Mouse (Mus musculus) 3134 (cell line): ENCODE data around the gene Asic1.
A peak's percentile ranks its signal among the peaks of the same experiment; 100 is the strongest.
"Not testable (repeated sequence)": the region's sequence is repeated elsewhere in the genome, so short reads cannot be mapped to it uniquely, and the experiment has no call there.

Source experiments
- DNase-seq: peaks from one replicate; pipeline ENCODE4 v3.0.0-alpha.2; 2011; ENCODE audit warnings: low spot score; ENCODE audit not compliant: insufficient read length; ENCODE audit errors: extremely low read depth

Asic1 gene

DNA sequence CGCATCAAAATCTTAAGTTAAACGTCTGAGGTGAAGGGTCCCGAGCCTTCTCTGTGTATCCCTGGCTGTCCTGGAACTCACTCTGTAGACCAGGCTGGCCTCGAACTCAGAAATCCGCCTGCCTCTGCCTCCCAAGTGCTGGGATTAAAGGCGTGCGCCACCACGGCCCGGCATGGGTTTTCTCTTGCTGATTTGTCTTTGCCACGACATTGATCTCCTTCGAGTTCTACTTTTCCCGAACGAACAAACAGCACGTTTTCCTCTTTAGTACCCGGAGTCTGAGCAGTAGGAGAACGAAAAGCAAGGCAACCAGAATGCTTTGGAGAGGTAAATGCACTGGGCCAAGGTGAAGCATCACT, 31.5 kb downstream of the Asic1 start:
- DNase-seq, result not testable (repeated sequence)

DNA sequence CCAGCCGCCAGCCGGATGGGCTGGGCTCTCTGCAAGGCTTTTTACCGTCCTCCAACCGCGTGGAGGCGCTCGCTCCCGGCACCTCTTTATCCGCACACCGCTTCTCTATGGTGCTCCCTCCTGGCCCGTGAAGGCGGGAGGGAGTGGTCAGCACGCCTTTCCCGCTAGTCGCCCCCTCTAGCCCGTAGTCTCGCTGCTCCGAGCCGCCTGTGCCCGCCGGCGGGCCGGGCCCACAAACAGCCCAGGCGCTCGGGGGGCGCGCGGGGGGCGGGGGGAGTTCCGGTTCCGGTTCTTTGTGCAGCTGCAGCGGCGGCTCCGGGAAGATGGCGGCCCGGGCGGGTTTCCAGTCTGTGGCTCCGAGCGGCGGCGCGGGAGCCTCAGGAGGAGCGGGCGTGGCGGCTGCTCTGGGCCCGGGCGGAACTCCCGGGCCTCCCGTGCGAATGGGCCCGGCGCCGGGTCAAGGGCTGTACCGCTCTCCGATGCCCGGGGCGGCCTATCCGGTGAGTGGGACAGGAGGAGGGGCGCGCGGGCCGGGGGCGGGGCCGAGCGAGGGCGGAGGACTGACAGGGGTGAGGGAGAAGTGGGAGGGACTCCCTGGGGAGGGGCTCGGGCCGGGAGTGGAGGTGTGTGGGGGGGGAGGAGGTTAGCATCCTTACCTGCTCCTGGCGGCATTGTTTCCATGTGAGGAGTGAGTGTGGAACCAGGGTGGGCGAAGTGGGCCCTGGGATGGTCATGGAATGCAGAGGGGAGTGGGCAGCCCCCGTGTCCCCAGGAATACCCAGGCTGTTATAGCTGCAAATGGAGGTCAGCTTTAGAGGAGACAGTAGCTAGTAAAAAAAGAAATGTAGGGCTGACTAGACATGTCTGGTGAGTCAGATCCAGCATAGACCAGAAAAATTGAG, 32.1 kb downstream of the Asic1 start, which contains the start of gene Smarcd1:
Gene Smarcd1 (plus strand): TSS at position 131 of the 902 bp plus-strand sequence.
- peak; percentile 89 for DNase-seq

DNA sequence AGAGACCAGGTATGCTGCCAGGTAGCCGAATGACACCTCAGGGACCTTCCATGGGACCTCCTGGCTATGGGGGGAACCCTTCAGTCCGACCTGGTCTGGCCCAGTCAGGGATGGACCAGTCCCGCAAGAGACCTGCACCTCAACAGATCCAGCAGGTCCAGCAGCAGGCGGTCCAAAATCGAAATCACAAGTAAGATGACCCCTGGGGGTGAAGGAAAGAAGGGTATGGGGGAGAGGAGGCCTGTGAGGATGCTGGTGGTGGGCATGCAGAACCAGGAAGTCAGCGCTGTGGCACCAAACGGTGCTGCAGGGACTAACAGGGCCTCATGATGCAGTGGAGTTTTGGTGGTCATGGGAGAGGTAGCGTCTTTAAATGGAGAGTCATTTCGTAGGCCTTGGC, 32.9 kb downstream of the Asic1 start:
- DNase-seq, result no peak

DNA sequence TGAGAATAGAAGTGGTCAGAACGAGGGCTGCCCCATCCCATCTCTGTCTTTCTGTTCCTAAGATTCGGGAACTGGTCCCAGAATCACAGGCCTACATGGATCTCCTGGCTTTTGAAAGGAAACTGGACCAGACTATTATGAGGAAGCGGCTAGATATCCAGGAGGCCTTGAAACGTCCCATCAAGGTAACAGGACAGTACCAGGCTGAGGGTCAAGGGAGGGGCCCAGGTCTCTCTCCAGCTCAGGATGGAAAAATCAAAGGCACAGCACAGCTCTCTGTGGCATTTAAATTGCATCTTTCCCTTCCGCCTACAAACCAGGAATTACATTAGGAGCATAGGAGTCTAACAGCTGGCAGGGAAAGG, 33.5 kb downstream of the Asic1 start:
- no peak for DNase-seq

DNA sequence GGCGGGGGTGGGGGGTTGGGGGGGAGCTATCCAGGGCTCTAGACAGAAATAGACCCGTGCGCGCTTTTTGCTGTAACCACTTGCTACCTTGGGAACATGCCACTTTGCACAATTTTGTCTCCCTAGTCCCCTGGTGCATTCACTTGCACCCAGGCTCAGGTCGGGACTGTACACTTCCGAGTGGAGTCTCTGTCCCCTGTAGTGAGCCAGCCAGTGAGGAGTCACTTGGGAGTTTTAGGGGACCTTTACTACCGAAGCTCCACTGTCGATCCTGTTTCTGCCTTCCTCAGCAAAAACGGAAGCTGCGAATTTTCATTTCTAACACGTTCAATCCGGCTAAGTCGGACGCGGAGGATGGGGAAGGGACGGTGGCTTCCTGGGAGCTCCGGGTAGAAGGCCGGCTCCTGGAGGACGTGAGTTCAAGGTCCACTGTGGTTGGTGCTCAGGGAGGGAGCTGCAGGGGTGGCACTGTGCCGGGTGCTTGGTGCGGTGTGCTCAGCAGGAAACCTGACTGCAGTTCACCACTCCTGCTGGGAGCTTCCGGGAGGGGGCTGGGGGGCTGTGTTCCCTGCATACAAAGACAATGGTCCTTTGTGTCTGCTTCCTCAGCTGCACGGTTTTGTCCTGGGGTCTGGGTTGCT, 34.0 kb downstream of the Asic1 start:
- DNase-seq, result no peak

DNA sequence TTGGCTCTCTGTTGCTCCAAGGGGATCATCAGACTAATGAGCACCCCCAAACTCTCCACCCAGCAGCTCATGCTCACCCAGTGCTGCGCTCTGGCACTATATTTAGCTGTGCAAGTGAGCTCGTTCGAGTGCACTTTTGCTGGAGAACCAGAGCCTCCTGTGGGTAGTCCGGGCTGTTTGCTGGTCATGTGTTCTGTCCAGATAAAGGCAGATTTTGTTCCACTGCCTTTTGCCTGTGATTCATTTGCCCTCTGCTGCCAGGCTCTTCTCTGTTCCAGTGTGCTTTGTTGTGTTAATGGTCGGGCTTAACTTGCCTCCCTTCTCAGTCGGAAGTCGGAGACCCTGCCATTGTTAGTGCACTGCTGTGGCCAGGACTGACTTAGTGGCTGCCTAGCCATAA, 34.7 kb downstream of the Asic1 start:
- no peak for DNase-seq

DNA sequence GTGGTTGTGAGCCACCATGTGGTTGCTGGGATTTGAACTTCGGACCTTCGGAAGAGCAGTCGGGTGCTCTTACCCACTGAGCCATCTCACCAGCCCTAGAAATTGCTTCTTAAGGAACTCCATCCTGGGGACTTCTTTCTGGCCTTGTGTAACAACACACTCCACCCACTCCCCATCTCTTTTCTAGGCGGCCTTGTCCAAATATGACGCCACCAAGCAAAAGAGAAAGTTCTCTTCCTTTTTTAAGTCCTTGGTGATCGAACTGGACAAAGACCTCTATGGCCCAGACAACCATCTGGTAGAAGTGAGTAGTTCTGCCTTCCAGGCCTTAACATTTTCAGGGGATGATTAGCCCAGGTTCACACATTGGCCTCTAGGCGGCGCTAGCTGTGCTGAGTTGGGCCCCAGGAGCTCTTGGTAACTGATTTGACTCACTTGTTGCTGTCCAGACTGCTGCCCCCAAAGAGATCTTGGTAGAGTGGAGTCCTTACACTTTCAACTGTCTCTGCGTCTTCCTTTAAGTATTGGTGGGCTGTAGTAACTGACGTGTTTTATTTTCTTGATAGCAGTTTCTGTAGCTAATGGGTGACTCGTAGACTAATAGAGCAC, 35.4 kb downstream of the Asic1 start, which contains the start of gene Gm17349:
Gene Gm17349 (minus strand): TSS at position 51 of the 609 bp plus-strand sequence.
- DNase-seq, result no peak

DNA sequence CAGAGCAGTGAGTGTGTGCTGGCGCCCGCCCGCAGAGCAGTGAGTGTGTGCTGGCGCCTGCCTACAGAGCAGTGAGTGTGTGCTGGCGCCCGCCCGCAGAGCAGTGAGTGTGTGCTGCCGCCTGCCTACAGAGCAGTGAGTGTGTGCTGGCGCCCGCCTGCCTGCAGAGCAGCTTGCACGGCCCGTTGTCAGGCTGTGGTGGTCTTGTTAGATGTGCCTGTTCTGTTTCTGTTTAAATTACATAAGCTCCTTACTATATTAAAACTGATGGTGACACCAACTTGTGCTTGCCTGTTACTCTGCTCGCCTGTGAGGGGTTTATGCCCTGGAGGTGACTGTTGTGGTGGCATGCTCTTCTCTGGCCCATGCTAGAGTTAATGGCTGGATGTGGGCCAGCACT, 38.0 kb downstream of the Asic1 start:
- no peak for DNase-seq

DNA sequence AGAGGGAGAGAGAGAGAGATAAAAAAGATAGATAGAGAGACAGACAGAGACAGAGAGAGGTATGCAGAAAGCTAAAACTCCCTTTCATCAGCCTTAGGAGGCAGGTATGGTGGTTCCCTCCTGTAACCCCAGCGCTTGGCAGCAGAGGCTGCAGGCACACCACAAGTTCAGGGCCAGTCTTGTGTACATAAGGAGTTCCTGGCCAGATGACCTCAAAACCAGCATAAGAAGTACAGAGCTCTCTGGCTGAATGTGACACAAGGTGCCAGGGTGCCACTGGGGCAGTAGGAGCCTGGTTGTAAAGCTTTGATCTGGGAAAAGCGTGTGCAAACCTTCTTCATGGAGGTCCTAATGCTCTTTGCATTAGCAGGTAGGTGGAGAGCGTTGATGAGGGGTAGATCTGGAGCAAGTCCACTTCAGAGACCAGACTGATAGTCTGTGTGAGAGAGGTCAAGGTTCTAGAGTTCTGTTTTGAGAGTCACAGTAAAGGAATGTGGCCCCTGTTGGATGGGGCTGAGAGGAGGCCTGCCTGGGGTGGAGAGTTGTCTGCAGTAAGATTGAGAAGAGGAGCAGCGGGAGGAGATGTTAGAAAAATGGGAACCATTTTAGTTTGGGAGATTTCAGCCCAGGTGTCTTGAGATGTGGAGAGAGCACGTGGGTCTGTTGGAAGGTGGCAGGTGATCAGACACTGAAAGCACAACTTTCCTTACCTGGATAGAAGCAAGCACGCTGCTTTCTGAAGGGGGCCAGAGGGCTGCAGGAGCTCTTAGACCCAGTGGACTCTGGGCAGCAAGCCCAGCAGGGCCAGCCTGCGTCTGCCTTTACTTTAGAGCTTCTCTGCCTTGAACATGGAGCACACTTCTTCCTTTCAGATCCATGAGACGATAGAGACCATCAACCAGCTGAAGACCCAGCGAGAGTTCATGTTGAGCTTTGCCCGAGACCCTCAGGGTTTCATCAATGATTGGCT, 40.3 kb downstream of the Asic1 start:
- DNase-seq, result no peak

DNA sequence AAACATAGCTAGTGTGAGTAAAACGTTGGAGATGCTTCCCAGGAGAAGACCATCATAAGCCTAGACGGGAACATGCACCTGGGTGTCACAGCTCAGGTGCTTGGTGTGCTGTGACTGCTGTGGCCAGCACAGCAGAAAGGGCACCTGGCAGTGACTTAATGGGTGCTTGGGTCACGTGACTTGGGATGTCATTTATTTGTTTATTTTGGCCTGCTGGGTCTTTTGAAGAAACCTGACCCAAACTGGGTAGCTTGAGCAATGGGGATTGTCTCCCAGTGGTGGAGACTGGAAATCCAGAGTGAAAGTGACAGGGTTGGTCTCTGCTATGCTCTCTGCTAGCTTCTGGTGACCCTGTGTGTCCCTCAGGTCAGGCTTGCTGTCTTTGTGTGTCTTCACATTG, 41.3 kb downstream of the Asic1 start:
- no peak for DNase-seq

DNA sequence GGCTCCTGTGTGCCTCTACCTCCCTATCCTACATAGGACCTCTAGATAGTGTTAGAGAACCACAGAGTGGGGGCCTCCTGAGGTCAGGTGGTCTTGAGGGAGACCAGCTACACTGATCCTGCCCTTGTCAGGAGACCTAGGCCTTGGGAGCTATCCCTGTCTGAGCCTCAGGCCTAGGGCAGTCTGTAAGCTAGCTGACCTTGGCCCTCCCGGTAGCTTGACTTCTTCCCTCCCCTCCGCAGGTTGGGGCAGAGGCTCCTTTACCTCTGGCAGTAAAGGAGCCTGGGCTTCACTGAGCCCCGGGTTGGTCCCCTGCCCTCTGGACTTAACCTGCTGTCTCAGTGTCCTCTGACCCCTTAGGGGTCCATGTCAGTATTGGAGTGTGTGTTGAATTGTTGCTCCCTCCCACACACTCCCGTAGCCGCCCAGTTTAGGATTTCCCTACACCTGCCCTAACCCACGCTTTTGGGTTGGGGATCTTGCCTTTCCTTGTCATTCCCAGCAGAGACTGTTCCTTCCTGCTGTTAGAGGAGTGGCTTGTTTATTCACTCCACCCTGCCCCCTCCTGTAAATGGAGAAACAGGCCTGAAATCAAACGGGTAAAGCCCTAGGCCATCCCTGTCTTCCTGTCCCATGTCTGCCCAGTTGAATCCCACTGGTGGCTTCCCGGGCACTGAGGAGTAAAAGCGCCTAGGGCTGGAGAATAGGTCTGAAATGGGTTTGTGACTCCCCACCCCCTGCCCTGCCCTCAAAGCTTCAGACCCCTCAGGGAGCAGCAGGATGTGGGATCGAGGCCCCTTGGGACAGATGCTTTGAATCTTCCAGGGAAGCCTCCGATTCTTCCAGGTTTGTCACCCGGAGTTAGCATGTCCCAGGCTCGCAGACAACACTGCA, 42.7 kb downstream of the Asic1 start:
- DNase-seq, result no peak

DNA sequence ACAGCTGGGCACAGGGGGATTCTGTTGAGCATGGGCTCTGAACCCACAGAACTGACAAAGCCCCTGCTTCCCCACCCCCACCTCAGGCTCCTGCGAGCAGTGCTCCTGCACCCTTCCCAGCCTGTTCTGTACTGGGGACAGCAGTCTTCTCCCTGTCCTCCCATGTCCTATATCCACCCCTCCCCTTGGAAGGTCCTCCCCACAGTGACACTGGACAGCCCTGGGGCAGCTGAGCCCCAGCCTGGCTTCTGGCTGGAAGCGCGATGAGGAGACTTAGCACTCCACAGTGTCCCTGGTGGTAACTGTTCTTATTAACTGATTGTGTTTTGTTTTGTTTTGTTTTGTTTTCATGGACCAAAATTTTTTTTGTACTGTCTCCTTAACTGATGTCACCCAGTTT, 43.4 kb downstream of the Asic1 start:
- no peak for DNase-seq

DNA sequence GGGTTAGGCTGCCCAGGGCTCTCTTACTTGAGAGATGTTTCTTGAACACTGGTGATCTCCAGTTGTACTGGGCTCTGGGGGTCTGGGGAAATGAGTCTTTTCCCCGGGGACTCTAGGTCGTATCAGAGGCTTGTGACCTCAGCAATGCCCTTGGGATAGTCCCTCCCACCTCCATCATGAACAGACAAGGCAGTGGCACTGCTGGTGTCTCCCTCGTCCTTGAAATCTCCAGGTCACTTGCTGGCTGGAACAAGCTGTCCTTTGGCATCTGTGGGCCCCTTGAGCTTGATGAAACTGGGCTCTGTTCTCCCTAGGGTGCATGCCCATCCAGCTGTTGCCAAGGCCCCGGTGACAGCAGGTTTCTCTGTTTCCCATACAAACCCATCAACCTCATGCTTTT, 44.0 kb downstream of the Asic1 start:
- no peak for DNase-seq

DNA sequence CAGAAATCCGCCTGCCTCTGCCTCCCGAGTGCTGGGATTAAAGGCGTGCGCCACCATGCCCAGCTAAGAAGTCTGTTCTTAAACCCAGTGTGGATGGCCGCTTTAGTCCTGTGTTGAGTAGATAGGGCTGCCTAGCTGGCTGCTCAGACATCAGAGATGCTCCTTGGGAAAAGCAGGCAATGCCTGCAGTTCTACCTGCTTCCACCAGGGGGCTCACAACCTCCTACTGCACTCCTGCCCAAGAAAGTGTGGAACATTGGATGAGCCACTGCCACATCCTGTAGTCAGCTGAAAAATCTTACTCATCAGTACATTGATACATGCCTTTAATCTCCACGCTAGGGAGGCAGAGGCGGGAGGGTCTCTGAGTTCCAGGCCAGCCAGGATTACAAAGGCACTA, 44.7 kb downstream of the Asic1 start:
- DNase-seq, result peak; percentile 52

DNA sequence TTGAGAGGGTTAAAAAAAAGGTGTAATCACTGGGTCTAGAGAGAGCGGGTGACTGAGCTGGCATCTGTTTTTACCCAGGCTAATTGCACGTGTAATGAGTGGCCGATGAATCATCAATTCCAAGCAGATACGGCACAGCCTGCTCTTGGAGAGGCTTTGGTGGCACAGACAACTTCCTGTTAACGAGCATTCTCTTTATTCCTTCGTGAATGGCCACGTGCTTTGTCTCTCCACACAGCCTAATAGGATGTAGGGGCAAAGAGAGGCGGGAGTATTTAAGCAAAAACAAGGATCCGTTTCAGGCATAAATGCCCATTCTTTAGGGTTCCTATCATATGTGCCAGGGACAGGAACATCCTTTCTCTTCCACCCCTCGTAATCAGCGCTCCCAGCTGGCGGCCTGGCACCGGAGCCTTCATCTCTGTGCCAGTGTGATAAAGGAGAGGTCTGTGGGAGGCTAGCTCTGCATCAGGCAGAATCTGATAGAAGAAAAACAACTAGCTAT, 45.2 kb downstream of the Asic1 start:
- no peak for DNase-seq

DNA sequence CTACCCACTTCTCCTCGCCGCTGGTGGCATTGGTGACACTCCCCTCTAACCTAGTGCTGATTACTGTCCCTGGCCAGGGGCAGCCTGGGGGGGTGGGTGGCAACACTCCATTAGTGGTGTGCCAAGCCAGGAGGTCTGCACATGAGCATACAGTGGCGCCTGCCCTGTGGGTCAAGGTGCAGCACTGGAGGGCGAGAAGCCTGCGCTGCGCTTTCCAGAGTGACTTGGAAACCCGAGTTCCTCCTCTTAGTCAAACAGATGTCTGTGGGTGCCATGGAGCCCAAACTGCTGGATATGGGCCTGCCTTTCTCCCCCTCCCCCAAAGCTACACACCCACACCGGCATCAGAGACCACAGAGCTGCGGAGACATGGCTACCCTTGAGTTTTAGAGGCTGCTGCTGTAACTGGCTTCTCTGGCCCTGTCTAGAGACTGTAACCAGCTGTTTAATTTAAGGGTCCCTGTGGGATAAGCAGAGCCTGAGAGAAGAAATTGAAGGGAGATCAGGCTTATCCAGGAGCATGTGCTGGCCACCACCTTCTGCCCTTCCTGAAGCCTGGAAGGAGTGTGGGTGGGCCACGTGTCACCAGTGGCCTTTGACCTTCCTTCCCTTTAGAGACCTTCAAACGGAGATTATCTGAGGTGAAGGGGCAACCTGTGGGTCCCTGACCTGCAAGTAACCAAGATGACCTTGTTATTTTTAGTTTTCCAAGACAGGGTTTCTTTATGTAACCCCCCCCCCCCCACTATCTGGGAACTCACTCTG, 46.0 kb downstream of the Asic1 start:
- no peak for DNase-seq

DNA sequence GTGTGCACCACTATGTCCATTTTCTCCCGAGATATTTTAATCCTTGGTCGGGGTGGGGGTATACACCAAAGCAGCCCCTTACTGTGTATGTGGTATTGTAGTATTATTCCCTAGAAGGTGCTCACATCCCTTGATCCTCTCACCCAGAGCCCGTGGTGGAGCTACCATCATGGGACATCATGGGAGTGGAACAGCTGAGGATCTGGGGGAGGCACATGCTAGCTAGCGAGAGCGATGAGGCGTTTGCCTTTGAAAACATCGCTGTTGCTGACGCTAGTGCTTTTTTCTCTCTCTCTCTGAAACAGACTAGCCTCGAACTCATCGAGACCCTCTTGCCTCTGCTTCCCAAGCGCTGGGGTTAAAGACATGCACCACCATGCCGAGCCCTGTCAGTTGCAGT, 46.6 kb downstream of the Asic1 start:
- no peak for DNase-seq

DNA sequence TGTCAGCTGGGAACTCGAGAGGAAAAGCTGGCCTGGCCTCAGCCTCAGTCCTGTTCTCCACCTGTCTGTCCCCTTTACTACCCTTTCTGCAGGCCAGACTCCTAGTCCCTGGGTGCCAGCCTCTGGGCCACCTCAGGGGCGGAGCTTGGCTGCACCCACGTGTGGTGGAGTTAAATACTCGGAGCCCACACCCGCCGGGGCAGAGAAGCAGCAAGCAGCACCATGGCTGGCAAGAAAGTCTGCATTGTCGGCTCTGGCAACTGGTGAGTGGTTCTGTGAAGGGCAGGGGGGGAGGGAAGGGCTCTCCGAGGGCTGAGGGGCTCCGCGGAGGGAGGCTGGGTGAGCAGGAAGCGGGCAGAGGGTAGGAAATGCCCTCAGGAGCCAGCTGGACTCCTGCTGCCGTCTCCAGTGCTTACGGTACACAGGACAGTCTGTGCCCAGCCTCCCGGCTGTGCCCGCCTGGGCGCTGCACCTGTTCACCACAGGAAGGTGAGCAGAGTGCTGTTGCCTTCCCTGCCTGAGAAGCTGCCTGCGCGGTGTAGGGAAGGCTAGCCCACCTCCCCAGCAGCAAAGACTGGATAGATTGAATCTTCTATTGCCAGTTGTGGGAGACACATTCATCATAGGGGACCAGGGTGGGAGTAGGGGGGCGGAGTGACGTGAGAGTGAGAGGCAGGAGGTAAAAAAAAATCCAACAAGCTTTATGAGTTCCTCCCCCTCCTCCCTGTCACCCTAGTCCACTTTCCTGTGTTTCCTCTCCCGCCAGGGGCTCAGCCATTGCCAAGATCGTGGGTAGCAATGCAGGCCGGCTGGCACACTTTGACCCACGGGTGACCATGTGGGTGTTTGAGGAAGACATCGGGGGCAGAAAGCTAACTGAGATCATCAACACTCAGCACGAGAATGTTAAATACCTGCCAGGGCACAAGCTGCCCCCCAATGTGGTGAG, 47.5 kb downstream of the Asic1 start, which contains the start of gene Gpd1:
Gene Gpd1 (plus strand): TSS at position 130 of the 949 bp plus-strand sequence.
- no peak for DNase-seq
